Comparison of ENCODE assay signal across 8 mouse cellular contexts in genomic region chr15:98806809-98807770, GRCm38 (mm10). TPM values are rescaled to one million over a fixed set of nuclear protein-coding genes. Genes with fewer than 3 reads are reported as not detected.
DNase-seq lines count a peak whose midpoint lies in the region; ATAC-seq and TF ChIP-seq lines count a peak whose summit lies in the region.
"Had no signal": no experiment of that assay in that cellular context is flagged by ENCODE, and none has a peak within 500 bp of the region (broad histone marks: within the 10 kb centered on the region; RNA-seq: fewer than 3 reads in every experiment).

No protein-coding gene starts in this region.

- peaks cover 14% of the 10 kb centered on the region for H3K36me3 ChIP-seq in embryonic facial prominence, embryonic 13.5 days
- H3K36me3 ChIP-seq in hindbrain, embryonic 15.5 days: no peaks in the 10 kb centered on the region
- H3K36me3 ChIP-seq in liver, embryonic 14.5 days (replicated peaks; ENCODE audit: control insufficient read depth, insufficient read depth, low read depth): peaks cover 7% of the 10 kb centered on the region
- no peaks in the 10 kb centered on the region for H3K36me3 ChIP-seq in stomach, embryonic 16.5 days (ENCODE audit: control insufficient read depth, insufficient read depth, low read length)

- peak overlapping the region; percentile 57; the same call in 1 of the 2 replicates for H3K9ac ChIP-seq in embryonic facial prominence, embryonic 13.5 days
- H3K9ac ChIP-seq in hindbrain, embryonic 15.5 days: 0 out of 2 replicates have a peak overlapping the region, but pooled peaks have one; percentile 11
- H3K9ac ChIP-seq in liver, embryonic 14.5 days (replicated peaks): no peak overlapping the region
- H3K9ac ChIP-seq in stomach, embryonic 16.5 days (ENCODE audit: low read length): peak overlapping the region; percentile 66

- no peak for TF ChIP-seq CTCF in liver, embryonic 14.5 days (IDR thresholded peaks at IDR 0.05; ENCODE audit: low read depth)

- peak overlapping the region; percentile 88 for H3K4me2 ChIP-seq in embryonic facial prominence, embryonic 13.5 days
- H3K4me2 ChIP-seq in hindbrain, embryonic 15.5 days: peak overlapping the region; percentile 65
- H3K4me2 ChIP-seq in liver, embryonic 14.5 days (ENCODE audit: low read depth): peak overlapping the region; percentile 46
- peak overlapping the region; percentile 66 for H3K4me2 ChIP-seq in stomach, embryonic 16.5 days (ENCODE audit: low read depth, low read length)

- H3K27ac ChIP-seq in embryonic facial prominence, embryonic 13.5 days: no peak overlapping the region
- H3K27ac ChIP-seq in hindbrain, embryonic 15.5 days (replicated peaks): no peak overlapping the region
- no peak overlapping the region for H3K27ac ChIP-seq in liver, embryonic 14.5 days
- H3K27ac ChIP-seq in stomach, embryonic 16.5 days (ENCODE audit: low read length): no peak overlapping the region

- 1% methylated on average over 54 of the region's 58 CpGs for WGBS in embryonic facial prominence, embryonic 13.5 days
- WGBS in hindbrain, embryonic 15.5 days: 2% methylated on average over 44 of the region's 58 CpGs
- WGBS in liver, embryonic 14.5 days (ENCODE audit: insufficient replicate concordance): 2% methylated on average over 52 of the region's 58 CpGs
- WGBS in stomach, embryonic 16.5 days: 2% methylated on average over 58 of the region's 58 CpGs

- peaks cover 53% of the 10 kb centered on the region for H3K4me1 ChIP-seq in embryonic facial prominence, embryonic 13.5 days
- peaks cover 51% of the 10 kb centered on the region for H3K4me1 ChIP-seq in hindbrain, embryonic 15.5 days (replicated peaks)
- no peaks in the 10 kb centered on the region; a peak in 1 of 4 replicates for H3K4me1 ChIP-seq in liver, embryonic 14.5 days (replicated peaks; ENCODE audit: control insufficient read depth in 2 of 2, insufficient read depth in 2 of 2, low read length in 1 of 2)
- H3K4me1 ChIP-seq in stomach, embryonic 16.5 days (ENCODE audit: control insufficient read depth, insufficient read depth, low read length): peaks cover 17% of the 10 kb centered on the region

- H3K27me3 ChIP-seq in embryonic facial prominence, embryonic 13.5 days: peaks cover 91% of the 10 kb centered on the region
- H3K27me3 ChIP-seq in hindbrain, embryonic 15.5 days: peaks cover 74% of the 10 kb centered on the region
- peaks cover 79% of the 10 kb centered on the region for H3K27me3 ChIP-seq in liver, embryonic 14.5 days (ENCODE audit: control insufficient read depth, insufficient read depth, low read length)
- H3K27me3 ChIP-seq in stomach, embryonic 16.5 days (ENCODE audit: control insufficient read depth, insufficient read depth, low read length): peaks cover 77% of the 10 kb centered on the region

- peak; percentile 51 for DNase-seq in right cerebral cortex, adult 18-20 months
- no peak for DNase-seq in right cerebral cortex, postnatal 14 days
- DNase-seq in liver, embryonic 14.5 days (ENCODE audit: low read depth in 3 of 3, low spot score in 3 of 3): no peak

- ATAC-seq in embryonic facial prominence, embryonic 13.5 days (ENCODE audit: insufficient number of reproducible peaks, insufficient read depth, low FRiP score, low TSS enrichment, low read depth): no peak
- no peak for ATAC-seq in hindbrain, embryonic 15.5 days (ENCODE audit: low FRiP score, low read depth)
- ATAC-seq in liver, embryonic 14.5 days (ENCODE audit: insufficient read depth): peak; percentile 29; the same call in 1 of the 2 replicates
- no peak for ATAC-seq in stomach, embryonic 16.5 days (ENCODE audit: insufficient read depth, low FRiP score)
- no peak for ATAC-seq in inflammation-experienced regulatory T-cells, adult 6 months

- no peaks in the 10 kb centered on the region for H3K9me3 ChIP-seq in embryonic facial prominence, embryonic 13.5 days
- no peaks in the 10 kb centered on the region for H3K9me3 ChIP-seq in hindbrain, embryonic 15.5 days
- no peaks in the 10 kb centered on the region for H3K9me3 ChIP-seq in liver, embryonic 14.5 days (ENCODE audit: control insufficient read depth, low read length)
- no peaks in the 10 kb centered on the region for H3K9me3 ChIP-seq in stomach, embryonic 16.5 days (replicated peaks; ENCODE audit: control insufficient read depth, low read length)

- H3K4me3 ChIP-seq in embryonic facial prominence, embryonic 13.5 days: peak overlapping the region; percentile 52
- H3K4me3 ChIP-seq in hindbrain, embryonic 15.5 days: peak overlapping the region; percentile 43
- H3K4me3 ChIP-seq in liver, embryonic 14.5 days (ENCODE audit: insufficient read depth in 1 of 2, low read depth in 2 of 2, low read length in 2 of 2): peak overlapping the region in 1 of 2 experiments; percentile 31; a peak in 2 of 4 replicates
- peak overlapping the region; percentile 45 for H3K4me3 ChIP-seq in stomach, embryonic 16.5 days (replicated peaks; ENCODE audit: low read length)
- H3K4me3 ChIP-seq: erythroblast, embryonic 14.5 days had no signal

- no peak for TF ChIP-seq EP300 in liver, embryonic 14.5 days (IDR thresholded peaks at IDR 0.05; ENCODE audit: low read depth)

RNA-seq across cellular contexts. Expression of gene Ddn, which starts 2.2 kb away (rescaled TPM):
- polyA plus RNA-seq in embryonic facial prominence, embryonic 13.5 days (2015; fragmentation: Nextera tagmentation; extraction: Ambion mirVana): 0.07 TPM in 1 of 2 replicates, not detected in the other
- 0.34 and 0.48 TPM in 2 replicates for polyA plus RNA-seq in hindbrain, embryonic 15.5 days (2015; fragmentation: Nextera tagmentation; extraction: Ambion mirVana)
- 0.03 and 0.04 TPM in 2 replicates for polyA plus RNA-seq in liver, embryonic 14.5 days (2012; rRNA removed)
- polyA plus RNA-seq in liver, embryonic 14.5 days (2014; fragmentation: Nextera tagmentation; extraction: Ambion mirVana): not detected in 2 replicates
- not detected in 2 replicates for polyA plus RNA-seq in stomach, embryonic 16.5 days (2015; fragmentation: Nextera tagmentation; extraction: Ambion mirVana)
- polyA plus RNA-seq in inflammation-experienced regulatory T-cells, adult 6 months (2017; shearing (Covaris generic)): not detected

RNA-seq across cellular contexts. Expression of gene Wnt1, which starts 17.4 kb away (rescaled TPM):
- not detected in 2 replicates for polyA plus RNA-seq in embryonic facial prominence, embryonic 13.5 days (2015; fragmentation: Nextera tagmentation; extraction: Ambion mirVana)
- polyA plus RNA-seq in hindbrain, embryonic 15.5 days (2015; fragmentation: Nextera tagmentation; extraction: Ambion mirVana): 1.9 and 2.5 TPM in 2 replicates
- not detected in 2 replicates for polyA plus RNA-seq in liver, embryonic 14.5 days (2012; rRNA removed)
- polyA plus RNA-seq in liver, embryonic 14.5 days (2014; fragmentation: Nextera tagmentation; extraction: Ambion mirVana): not detected in 2 replicates
- polyA plus RNA-seq in stomach, embryonic 16.5 days (2015; fragmentation: Nextera tagmentation; extraction: Ambion mirVana): not detected in 2 replicates
- under 1 TPM in 1 of 3 experiments, not detected in 2; 0.15 TPM for polyA plus RNA-seq in inflammation-experienced regulatory T-cells, adult 6 months (2017; shearing (Covaris generic))
- polyA plus RNA-seq: erythroblast, embryonic 14.5 days had no signal

RNA-seq across cellular contexts. Expression of gene Prkag1, which starts 24.2 kb away (rescaled TPM):
- 90.4 and 92.5 TPM in 2 replicates for polyA plus RNA-seq in embryonic facial prominence, embryonic 13.5 days (2015; fragmentation: Nextera tagmentation; extraction: Ambion mirVana)
- 73.4 and 75.3 TPM in 2 replicates for polyA plus RNA-seq in hindbrain, embryonic 15.5 days (2015; fragmentation: Nextera tagmentation; extraction: Ambion mirVana)
- 77.4 and 83.3 TPM in 2 replicates for polyA plus RNA-seq in liver, embryonic 14.5 days (2012; rRNA removed)
- 78.3 and 85.3 TPM in 2 replicates for polyA plus RNA-seq in liver, embryonic 14.5 days (2014; fragmentation: Nextera tagmentation; extraction: Ambion mirVana)
- polyA plus RNA-seq in stomach, embryonic 16.5 days (2015; fragmentation: Nextera tagmentation; extraction: Ambion mirVana): 85.4 and 86.4 TPM in 2 replicates
- polyA plus RNA-seq in inflammation-experienced regulatory T-cells, adult 6 months (2017; shearing (Covaris generic)): 100 to 1,000 TPM; 119 to 137 (median 129) TPM

RNA-seq across cellular contexts. Expression of gene Wnt10b, which starts 29.1 kb away (rescaled TPM):
- polyA plus RNA-seq in embryonic facial prominence, embryonic 13.5 days (2015; fragmentation: Nextera tagmentation; extraction: Ambion mirVana): 4.9 and 5.3 TPM in 2 replicates
- polyA plus RNA-seq in hindbrain, embryonic 15.5 days (2015; fragmentation: Nextera tagmentation; extraction: Ambion mirVana): not detected in 2 replicates
- polyA plus RNA-seq in liver, embryonic 14.5 days (2012; rRNA removed): 0.03 TPM in 2 replicates
- not detected in 2 replicates for polyA plus RNA-seq in liver, embryonic 14.5 days (2014; fragmentation: Nextera tagmentation; extraction: Ambion mirVana)
- 0.14 TPM in 1 of 2 replicates, not detected in the other for polyA plus RNA-seq in stomach, embryonic 16.5 days (2015; fragmentation: Nextera tagmentation; extraction: Ambion mirVana)
- under 1 TPM in 1 of 3 experiments, not detected in 2; 0.15 TPM for polyA plus RNA-seq in inflammation-experienced regulatory T-cells, adult 6 months (2017; shearing (Covaris generic))
- polyA plus RNA-seq: erythroblast, embryonic 14.5 days had no signal

RNA-seq across cellular contexts. Expression of gene Arf3, which starts 44.1 kb away (rescaled TPM):
- 44.1 and 44.6 TPM in 2 replicates for polyA plus RNA-seq in embryonic facial prominence, embryonic 13.5 days (2015; fragmentation: Nextera tagmentation; extraction: Ambion mirVana)
- polyA plus RNA-seq in hindbrain, embryonic 15.5 days (2015; fragmentation: Nextera tagmentation; extraction: Ambion mirVana): 100.0 and 107 TPM in 2 replicates
- 16.4 and 18.1 TPM in 2 replicates for polyA plus RNA-seq in liver, embryonic 14.5 days (2012; rRNA removed)
- polyA plus RNA-seq in liver, embryonic 14.5 days (2014; fragmentation: Nextera tagmentation; extraction: Ambion mirVana): 6.6 and 7.9 TPM in 2 replicates
- polyA plus RNA-seq in stomach, embryonic 16.5 days (2015; fragmentation: Nextera tagmentation; extraction: Ambion mirVana): 38.0 and 38.9 TPM in 2 replicates
- polyA plus RNA-seq in inflammation-experienced regulatory T-cells, adult 6 months (2017; shearing (Covaris generic)): 10 to 100 TPM; 35.5 to 38.0 (median 37.8) TPM
